Mouse (Mus musculus) forebrain, embryonic 15.5 days (tissue): Measurements from ENCODE around the gene Rwdd1. TPM values are rescaled to one million over a fixed set of nuclear protein-coding genes. Genes with fewer than 3 reads are reported as not detected.

Experiments used
- ATAC-seq: fragments of 200-750 bp; cut with Nextera tagmentation; replicated peaks from 2 replicates; pipeline ENCODE4 v1.8.0; 2017; ENCODE audit warnings: mild to moderate bottlenecking, moderate TSS enrichment, moderate library complexity
- H3K27ac ChIP-seq: fragments of 300-500 bp; sonication (generic); replicated peaks from 2 replicates; pipeline ENCODE4 v1.5.1; 2015; ENCODE audit warnings: mild to moderate bottlenecking, inconsistent platforms
- H3K27me3 ChIP-seq: fragments of 300-500 bp; sonication (generic); 2 replicates; pipeline ENCODE4 v1.6.1; 2015; ENCODE audit warnings: inconsistent platforms
- H3K36me3 ChIP-seq: fragments of 300-500 bp; sonication (generic); 2 replicates; pipeline ENCODE4 v1.6.1; 2015; ENCODE audit warnings: mild to moderate bottlenecking, inconsistent platforms
- H3K4me1 ChIP-seq: fragments of 300-500 bp; sonication (generic); 2 replicates; pipeline ENCODE4 v1.6.1; 2015; ENCODE audit warnings: inconsistent platforms
- H3K4me2 ChIP-seq: fragments of 300-500 bp; sonication (generic); replicated peaks from 2 replicates; pipeline ENCODE4 v1.6.1; 2015; ENCODE audit warnings: mild to moderate bottlenecking, inconsistent platforms
- H3K4me3 ChIP-seq: fragments of 300-500 bp; sonication (generic); 2 replicates; pipeline ENCODE4 v1.5.1; 2015; ENCODE audit warnings: mild to moderate bottlenecking, inconsistent platforms
- H3K9ac ChIP-seq: fragments of 300-500 bp; sonication (generic); replicated peaks from 2 replicates; pipeline ENCODE4 v1.6.1; 2015; ENCODE audit warnings: mild to moderate bottlenecking, inconsistent platforms
- H3K9me3 ChIP-seq: fragments of 300-500 bp; sonication (generic); 2 replicates; pipeline ENCODE4 v1.6.1; 2016; ENCODE audit warnings: inconsistent platforms
- WGBS: fragments of 180-500 bp; shearing (Covaris S2); methylation state at CpG from one replicate; pipeline ENCODE4 v1.1.7; 2015; ENCODE audit warnings: mixed read lengths; 5-methylcytosine and 5-hydroxymethylcytosine counted together
- polyA plus RNA-seq: library from polyadenylated mRNA; unstranded; fragments of >200 nt; fragmentation: Nextera tagmentation; extraction: Ambion mirVana; gene quantifications from 2 replicates; pipeline ENCODE4 v1.2.1, GENCODE M21; 2015

Gene Rwdd1
- polyA plus RNA-seq = 127 and 131 TPM in 2 replicates

- under 1% methylated on average over 82 of the region's 82 CpGs for WGBS
- H3K27me3 ChIP-seq = no peaks in the 10 kb centered on the region
- peak within 1 kb of the TSS; percentile 94 for H3K4me3 ChIP-seq
- H3K36me3 ChIP-seq = no peaks in the 10 kb centered on the region
- peak within 1 kb of the TSS; percentile 70 for H3K4me2 ChIP-seq
- H3K9ac ChIP-seq = peak within 1 kb of the TSS; percentile 84
- no peaks in the 10 kb centered on the region for H3K9me3 ChIP-seq
- H3K4me1 ChIP-seq = peaks cover 19% of the 10 kb centered on the region
- peak; percentile 100 for ATAC-seq
- peak within 1 kb of the TSS; percentile 91 for H3K27ac ChIP-seq
Measured at GRCm38 (mm10) chr10:34019302-34020075, at the start of gene Rwdd1. Gene Rwdd1, minus strand, starts transcription at chr10:34019624.

GRCm38 (mm10) chr10:34066591-34066990, 47.2 kb upstream of the Rwdd1 start:
- ATAC-seq = no peak
- no peaks in the 10 kb centered on the region for H3K27me3 ChIP-seq
- H3K27ac ChIP-seq = no peak overlapping the region

GRCm38 (mm10) chr10:34053987-34054386, 34.6 kb upstream of the Rwdd1 start:
- H3K9ac ChIP-seq = no peak overlapping the region
- no peaks in the 10 kb centered on the region for H3K27me3 ChIP-seq
- ATAC-seq = no peak
- H3K9me3 ChIP-seq = no peaks in the 10 kb centered on the region
- no peak overlapping the region for H3K27ac ChIP-seq
- 91% methylated on average over 2 of the region's 2 CpGs for WGBS
- H3K4me2 ChIP-seq = no peak overlapping the region
- no peaks in the 10 kb centered on the region for H3K36me3 ChIP-seq
- no peak overlapping the region for H3K4me3 ChIP-seq
- no peaks in the 10 kb centered on the region for H3K4me1 ChIP-seq

More at GRCm38 (mm10) chr10:34066591-34066990, 47.2 kb upstream of the Rwdd1 start:
- H3K9me3 ChIP-seq = no peaks in the 10 kb centered on the region
- no peaks in the 10 kb centered on the region for H3K36me3 ChIP-seq
- no peak overlapping the region for H3K9ac ChIP-seq
- 64% methylated on average over 3 of the region's 3 CpGs for WGBS
- H3K4me3 ChIP-seq = no peak overlapping the region
- H3K4me2 ChIP-seq = no peak overlapping the region
- peaks cover 6% of the 10 kb centered on the region; the same call in 1 of the 2 replicates for H3K4me1 ChIP-seq

- H3K4me1 ChIP-seq = no peaks in the 10 kb centered on the region
- no peaks in the 10 kb centered on the region for H3K9me3 ChIP-seq
- no peak within 1 kb of the TSS for H3K4me2 ChIP-seq
- no peak within 1 kb of the TSS for H3K4me3 ChIP-seq
- no peak within 1 kb of the TSS for H3K27ac ChIP-seq
- ATAC-seq = no peak
- no peak within 1 kb of the TSS for H3K9ac ChIP-seq
- no peaks in the 10 kb centered on the region for H3K36me3 ChIP-seq
- H3K27me3 ChIP-seq = no peaks in the 10 kb centered on the region
- 93% methylated on average over 5 of the region's 5 CpGs for WGBS
Measured at GRCm38 (mm10) chr10:34044210-34044609, 24.8 kb upstream of the Rwdd1 start, which contains the start of gene Calhm4. Gene Calhm4, minus strand, starts transcription at chr10:34044310.

GRCm38 (mm10) chr10:34037401-34037800, 18.0 kb upstream of the Rwdd1 start, which contains the start of gene Trappc3l:
Gene Trappc3l, plus strand, starts transcription at chr10:34037597.
- Histone ChIP-seq H3K36me3 (no peaks in the 10 kb centered on the region), H3K27me3 (no peaks in the 10 kb centered on the region), H3K4me3 (no peak within 1 kb of the TSS), H3K27ac (0 out of 2 replicates have a peak within 1 kb of the TSS, but pooled peaks have one; percentile 23), H3K4me1 (peaks cover 15% of the 10 kb centered on the region), H3K9me3 (no peaks in the 10 kb centered on the region), H3K9ac (no peak within 1 kb of the TSS), H3K4me2 (no peak within 1 kb of the TSS)
- peak; percentile 57 for ATAC-seq
- 44% methylated on average over 3 of the region's 3 CpGs for WGBS

GRCm38 (mm10) chr10:34036587-34036986, 17.2 kb upstream of the Rwdd1 start:
- H3K4me3 ChIP-seq = no peak overlapping the region
- 15% methylated on average over 5 of the region's 5 CpGs for WGBS

GRCm38 (mm10) chr10:34033630-34034305, 14.3 kb upstream of the Rwdd1 start:
- Histone ChIP-seq H3K9me3 (no peaks in the 10 kb centered on the region), H3K4me1 (peaks cover 15% of the 10 kb centered on the region), H3K36me3 (no peaks in the 10 kb centered on the region), H3K4me3 (0 out of 2 replicates have a peak overlapping the region, but pooled peaks have one; percentile 2), H3K27ac (no peak overlapping the region), H3K9ac (peak overlapping the region; percentile 33; the same call in 1 of the 2 replicates), H3K4me2 (peak overlapping the region; percentile 43), H3K27me3 (no peaks in the 10 kb centered on the region)
- WGBS = 23% methylated on average over 22 of the region's 22 CpGs
- peak; percentile 88 for ATAC-seq

More at GRCm38 (mm10) chr10:34036587-34036986, 17.2 kb upstream of the Rwdd1 start:
- H3K9ac ChIP-seq = no peak overlapping the region
- no peaks in the 10 kb centered on the region for H3K27me3 ChIP-seq
- no peaks in the 10 kb centered on the region for H3K9me3 ChIP-seq
- no peaks in the 10 kb centered on the region for H3K36me3 ChIP-seq
- peaks cover 15% of the 10 kb centered on the region for H3K4me1 ChIP-seq
- H3K27ac ChIP-seq = no peak overlapping the region
- no peak overlapping the region for H3K4me2 ChIP-seq
- ATAC-seq = peak; percentile 87

GRCm38 (mm10) chr10:34030322-34030721, 10.9 kb upstream of the Rwdd1 start:
- 87% methylated on average over 5 of the region's 5 CpGs for WGBS
- no peaks in the 10 kb centered on the region for H3K36me3 ChIP-seq
- no peaks in the 10 kb centered on the region for H3K9me3 ChIP-seq
- H3K4me2 ChIP-seq = no peak overlapping the region
- no peak overlapping the region for H3K9ac ChIP-seq
- no peaks in the 10 kb centered on the region for H3K27me3 ChIP-seq
- peaks cover 7% of the 10 kb centered on the region for H3K4me1 ChIP-seq
- H3K4me3 ChIP-seq = no peak overlapping the region
- H3K27ac ChIP-seq = no peak overlapping the region
- no peak for ATAC-seq

GRCm38 (mm10) chr10:34018746-34019301, 600 bp downstream of the Rwdd1 start:
- Histone ChIP-seq H3K9me3 (no peaks in the 10 kb centered on the region), H3K4me3 (peak overlapping the region; percentile 94), H3K36me3 (no peaks in the 10 kb centered on the region), H3K4me2 (peak overlapping the region; percentile 70), H3K27me3 (no peaks in the 10 kb centered on the region), H3K9ac (peak overlapping the region; percentile 84), H3K4me1 (peaks cover 19% of the 10 kb centered on the region), H3K27ac (peak overlapping the region; percentile 91)
- under 1% methylated on average over 21 of the region's 21 CpGs for WGBS
- ATAC-seq = no peak; the same call in 1 of the 2 replicates

- no peak overlapping the region for H3K27ac ChIP-seq
- ATAC-seq = no peak
- H3K4me3 ChIP-seq = no peak overlapping the region
- no peak overlapping the region for H3K9ac ChIP-seq
- H3K9me3 ChIP-seq = no peaks in the 10 kb centered on the region
- peaks cover 10% of the 10 kb centered on the region for H3K4me1 ChIP-seq
- WGBS = 94% methylated on average over 2 of the region's 2 CpGs
- H3K27me3 ChIP-seq = no peaks in the 10 kb centered on the region
- peaks cover 13% of the 10 kb centered on the region; the same call in 1 of the 2 replicates for H3K36me3 ChIP-seq
- no peak overlapping the region for H3K4me2 ChIP-seq
Measured at GRCm38 (mm10) chr10:34013241-34013640, 6.2 kb downstream of the Rwdd1 start.

GRCm38 (mm10) chr10:34012581-34012980, 6.8 kb downstream of the Rwdd1 start:
- 95% methylated on average over 4 of the region's 4 CpGs for WGBS
- Histone ChIP-seq H3K27ac (no peak overlapping the region), H3K27me3 (no peaks in the 10 kb centered on the region), H3K4me2 (no peak overlapping the region), H3K9ac (no peak overlapping the region), H3K9me3 (no peaks in the 10 kb centered on the region), H3K4me3 (no peak overlapping the region), H3K36me3 (peaks cover 19% of the 10 kb centered on the region; the same call in 1 of the 2 replicates), H3K4me1 (peaks cover 4% of the 10 kb centered on the region; the same call in 1 of the 2 replicates)
- no peak for ATAC-seq

GRCm38 (mm10) chr10:33998397-33998796, 21.0 kb downstream of the Rwdd1 start:
- H3K9ac ChIP-seq = no peak overlapping the region
- H3K27ac ChIP-seq = no peak overlapping the region
- no peaks in the 10 kb centered on the region for H3K4me1 ChIP-seq
- no peaks in the 10 kb centered on the region for H3K9me3 ChIP-seq
- no peak overlapping the region for H3K4me3 ChIP-seq
- H3K27me3 ChIP-seq = no peaks in the 10 kb centered on the region
- peaks cover 67% of the 10 kb centered on the region for H3K36me3 ChIP-seq
- no peak for ATAC-seq
- H3K4me2 ChIP-seq = no peak overlapping the region
